Mouse (Mus musculus) bone marrow, adult 2 months (tissue): ENCODE data around the gene Gas7.

Experiments used
- CTCF ChIP-seq: fragments of 200-500 bp; IDR thresholded peaks from 2 replicates; pipeline ENCODE4 v1.5.1; 2011; ENCODE audit warnings: low read length, control low read depth; ENCODE audit not compliant: control insufficient read depth, insufficient read depth
- POLR2A ChIP-seq: fragments of 200-500 bp; IDR thresholded peaks from 2 replicates; pipeline ENCODE4 v1.6.1; 2011; ENCODE audit warnings: low read depth, mild to moderate bottlenecking, control low read depth, low read length, borderline replicate concordance; ENCODE audit not compliant: control insufficient read depth

- no peak for TF ChIP-seq POLR2A
- TF ChIP-seq CTCF = no peak
Measured at GRCm38 (mm10) chr11:67616557-67617239, 161.5 kb downstream of the Gas7 start.
